Mouse (Mus musculus): Measurements from ENCODE around the gene Gm10354. TPM values are rescaled to one million over a fixed set of nuclear protein-coding genes. Genes with fewer than 3 reads are reported as not detected.
A peak's percentile ranks its signal among the peaks of the same experiment; 100 is the strongest.
"Not testable (repeated sequence)": the region's sequence is repeated elsewhere in the genome, so short reads cannot be mapped to it uniquely, and the experiment has no call there.

Gm10354 gene
- polyA plus RNA-seq (2014; fragmentation: Nextera tagmentation; extraction: Ambion mirVana): not detected in 2 replicates

DNA sequence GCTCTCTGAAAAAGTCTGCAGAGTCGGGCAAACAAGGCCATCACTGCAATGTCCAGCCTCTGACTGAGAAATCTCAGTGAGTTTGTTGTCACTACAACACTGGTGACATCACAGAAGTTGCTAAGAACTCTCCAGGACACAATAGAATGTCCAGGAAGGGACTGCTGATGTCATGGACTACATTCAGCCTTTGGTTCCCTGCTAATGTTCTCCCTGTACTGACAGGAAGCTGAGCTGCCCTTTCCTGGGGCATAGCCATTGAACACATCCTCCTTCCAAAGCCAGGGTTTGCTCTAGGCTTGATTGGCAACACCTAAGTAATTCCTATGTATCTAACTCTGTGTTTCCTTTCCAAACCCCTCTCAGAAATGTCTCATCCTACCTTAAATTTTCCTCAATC lies at the start of gene Gm10354:
Gene Gm10354, minus strand, starts transcription at position 101 of the 400 bp plus-strand sequence.
- H3K27me3 ChIP-seq (ENCODE audit: insufficient read depth, low read length); ATAC-seq (ENCODE audit: insufficient read depth); H3K27ac ChIP-seq (ENCODE audit: low read depth); H3K4me2 ChIP-seq; H3K36me3 ChIP-seq (ENCODE audit: insufficient read depth); H3K9ac ChIP-seq; H3K9me3 ChIP-seq (ENCODE audit: low read depth, low read length); H3K4me1 ChIP-seq (ENCODE audit: insufficient read depth); DNase-seq; H3K4me3 ChIP-seq (ENCODE audit: low read depth, low read length): not testable (repeated sequence)
- no CpG with 5 or more reads among the region's 1 CpGs for WGBS

DNA sequence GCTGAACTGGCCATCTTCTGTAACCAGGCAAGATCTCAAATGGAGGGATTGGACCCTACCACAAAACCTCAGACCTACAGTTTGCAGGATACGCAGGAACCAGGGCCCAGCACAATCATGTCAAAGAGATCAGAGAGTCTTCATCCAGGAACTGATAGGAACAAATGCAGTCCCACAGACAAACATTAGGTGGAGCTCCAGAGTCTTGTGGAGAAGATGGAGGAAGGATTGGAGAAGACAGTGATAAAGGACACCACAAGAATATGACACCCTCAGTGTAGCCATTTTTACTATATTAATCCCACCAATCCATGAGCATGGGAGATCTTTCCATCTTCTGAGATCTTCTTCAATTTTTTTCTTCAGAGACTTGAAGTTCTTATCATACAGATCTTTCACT lies 45.6 kb upstream of the Gm10354 start:
- not testable (repeated sequence) for H3K27me3 ChIP-seq (ENCODE audit: insufficient read depth, low read length); H3K27ac ChIP-seq (ENCODE audit: low read depth); H3K4me1 ChIP-seq (ENCODE audit: insufficient read depth); H3K9me3 ChIP-seq (ENCODE audit: low read depth, low read length); ATAC-seq (ENCODE audit: insufficient read depth); H3K4me2 ChIP-seq; H3K36me3 ChIP-seq (ENCODE audit: insufficient read depth); H3K9ac ChIP-seq; H3K4me3 ChIP-seq (ENCODE audit: low read depth, low read length); DNase-seq
- WGBS: 86% methylated on average over 1 of the region's 1 CpGs

GRCm38 (mm10) chr5:15020067-15020466 lies 41.3 kb upstream of the Gm10354 start:
- H3K4me1 ChIP-seq (ENCODE audit: insufficient read depth); H3K36me3 ChIP-seq (ENCODE audit: insufficient read depth); ATAC-seq (ENCODE audit: insufficient read depth); H3K27ac ChIP-seq (ENCODE audit: low read depth); H3K4me2 ChIP-seq; H3K9ac ChIP-seq; H3K27me3 ChIP-seq (ENCODE audit: insufficient read depth, low read length); H3K4me3 ChIP-seq (ENCODE audit: low read depth, low read length); H3K9me3 ChIP-seq (ENCODE audit: low read depth, low read length); DNase-seq: not testable (repeated sequence)
- 60% methylated on average over 2 of the region's 2 CpGs for WGBS

DNA sequence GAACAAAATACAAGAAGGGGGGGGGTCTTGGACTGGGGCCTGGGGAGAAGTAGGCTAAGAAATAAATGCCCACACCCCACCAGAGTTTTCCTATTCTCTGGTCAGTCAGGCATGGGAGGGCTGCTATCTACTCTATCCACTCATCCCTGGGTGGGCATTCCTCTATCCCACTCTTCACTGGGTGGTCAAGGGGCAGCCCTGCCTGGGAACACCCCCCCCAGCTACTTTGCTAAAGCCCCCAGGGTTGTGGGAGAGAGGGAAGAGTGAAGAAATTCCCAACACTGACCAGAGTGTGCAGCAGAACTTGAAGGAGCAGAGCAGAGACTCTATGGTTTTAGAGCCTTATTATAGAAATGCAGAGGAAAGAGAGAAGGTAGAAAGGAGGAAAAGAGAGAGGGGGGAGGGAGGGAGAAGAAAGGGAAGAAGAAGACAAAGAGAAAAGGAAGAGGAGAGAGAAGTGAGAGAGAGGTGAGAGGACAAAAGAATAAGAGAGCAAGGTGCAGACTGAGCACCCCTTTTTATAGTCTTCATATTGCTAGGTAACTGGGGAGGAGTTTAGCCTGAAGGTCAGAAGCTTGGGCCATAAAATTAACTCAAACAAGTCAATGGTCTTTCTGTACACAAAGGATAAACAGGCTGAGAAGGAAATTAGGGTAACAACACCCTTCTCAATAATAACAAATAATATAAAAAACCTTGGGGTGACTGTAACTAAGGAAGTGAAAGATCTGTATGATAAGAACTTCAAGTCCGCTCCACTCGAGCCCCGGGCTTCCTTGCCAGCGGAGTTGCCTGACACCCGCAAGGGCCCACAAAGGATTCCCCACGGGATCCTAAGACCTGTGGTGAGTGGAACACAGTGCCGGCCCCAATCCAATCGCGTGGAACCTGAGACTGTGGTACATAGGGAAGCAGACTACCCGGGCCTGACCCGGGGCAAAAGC lies 32.2 kb upstream of the Gm10354 start:
- not testable (repeated sequence) for H3K9me3 ChIP-seq (ENCODE audit: low read depth, low read length); H3K27ac ChIP-seq (ENCODE audit: low read depth); ATAC-seq (ENCODE audit: insufficient read depth); H3K4me1 ChIP-seq (ENCODE audit: insufficient read depth); H3K27me3 ChIP-seq (ENCODE audit: insufficient read depth, low read length); H3K4me3 ChIP-seq (ENCODE audit: low read depth, low read length); H3K9ac ChIP-seq; H3K4me2 ChIP-seq; H3K36me3 ChIP-seq (ENCODE audit: insufficient read depth); DNase-seq
- 83% methylated on average over 11 of the region's 11 CpGs for WGBS

- not testable (repeated sequence) for ATAC-seq (ENCODE audit: insufficient read depth)
Measured at GRCm38 (mm10) chr5:15006907-15007306, 28.2 kb upstream of the Gm10354 start.

DNA sequence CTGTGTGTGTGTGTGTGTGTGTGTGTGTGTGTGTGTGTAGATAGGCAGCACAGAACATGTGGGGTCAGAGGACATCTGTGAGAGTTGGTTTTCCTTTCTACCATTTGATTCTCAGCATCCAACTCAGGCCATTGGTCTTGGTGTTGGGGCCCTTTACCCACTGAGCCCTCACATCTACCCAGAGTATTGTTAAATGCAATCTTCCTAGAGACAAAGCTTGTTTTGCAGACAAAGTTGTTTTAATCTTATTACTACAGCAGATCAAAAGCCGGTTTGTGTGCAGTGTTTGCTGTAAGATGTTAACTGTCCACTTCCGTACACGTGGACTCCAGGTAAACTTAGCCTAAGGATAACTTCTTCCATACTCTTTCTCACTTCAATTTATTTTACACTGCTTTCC lies 27.6 kb upstream of the Gm10354 start:
- H3K27me3 ChIP-seq (ENCODE audit: insufficient read depth, low read length); H3K9me3 ChIP-seq (ENCODE audit: low read depth, low read length); H3K9ac ChIP-seq; H3K27ac ChIP-seq (ENCODE audit: low read depth); ATAC-seq (ENCODE audit: insufficient read depth); H3K36me3 ChIP-seq (ENCODE audit: insufficient read depth); H3K4me2 ChIP-seq; H3K4me1 ChIP-seq (ENCODE audit: insufficient read depth); H3K4me3 ChIP-seq (ENCODE audit: low read depth, low read length): not testable (repeated sequence)
- DNase-seq: peak; percentile 8
- 63% methylated on average over 3 of the region's 3 CpGs for WGBS

More at GRCm38 (mm10) chr5:15006907-15007306, 28.2 kb upstream of the Gm10354 start:
- H3K9me3 ChIP-seq (ENCODE audit: low read depth, low read length); H3K27ac ChIP-seq (ENCODE audit: low read depth); H3K4me3 ChIP-seq (ENCODE audit: low read depth, low read length); H3K9ac ChIP-seq; H3K36me3 ChIP-seq (ENCODE audit: insufficient read depth); H3K4me2 ChIP-seq; H3K27me3 ChIP-seq (ENCODE audit: insufficient read depth, low read length); H3K4me1 ChIP-seq (ENCODE audit: insufficient read depth): not testable (repeated sequence)
- WGBS: 56% methylated on average over 3 of the region's 3 CpGs
- peak; percentile 6 for DNase-seq

GRCm38 (mm10) chr5:15005584-15005983 lies 26.8 kb upstream of the Gm10354 start:
- WGBS: 51% methylated on average over 2 of the region's 4 CpGs
- H3K4me1 ChIP-seq (ENCODE audit: insufficient read depth); H3K9ac ChIP-seq; H3K27me3 ChIP-seq (ENCODE audit: insufficient read depth, low read length); H3K36me3 ChIP-seq (ENCODE audit: insufficient read depth); H3K9me3 ChIP-seq (ENCODE audit: low read depth, low read length); H3K4me3 ChIP-seq (ENCODE audit: low read depth, low read length); DNase-seq; H3K27ac ChIP-seq (ENCODE audit: low read depth); H3K4me2 ChIP-seq: not testable (repeated sequence)
- 0 out of 2 replicates have a peak, but pooled peaks have one; percentile 47 for ATAC-seq (ENCODE audit: insufficient read depth)

GRCm38 (mm10) chr5:15004569-15005562 lies 26.1 kb upstream of the Gm10354 start:
- not testable (repeated sequence) for H3K27me3 ChIP-seq (ENCODE audit: insufficient read depth, low read length); H3K9ac ChIP-seq; H3K4me3 ChIP-seq (ENCODE audit: low read depth, low read length); H3K36me3 ChIP-seq (ENCODE audit: insufficient read depth); DNase-seq; H3K9me3 ChIP-seq (ENCODE audit: low read depth, low read length); H3K4me2 ChIP-seq; H3K4me1 ChIP-seq (ENCODE audit: insufficient read depth); H3K27ac ChIP-seq (ENCODE audit: low read depth)
- ATAC-seq (ENCODE audit: insufficient read depth): peak; percentile 83
- 73% methylated on average over 5 of the region's 5 CpGs for WGBS

GRCm38 (mm10) chr5:14998077-14998476 lies 19.3 kb upstream of the Gm10354 start:
- H3K4me2 ChIP-seq; H3K9ac ChIP-seq; H3K27me3 ChIP-seq (ENCODE audit: insufficient read depth, low read length); H3K36me3 ChIP-seq (ENCODE audit: insufficient read depth); ATAC-seq (ENCODE audit: insufficient read depth); DNase-seq; H3K9me3 ChIP-seq (ENCODE audit: low read depth, low read length); H3K27ac ChIP-seq (ENCODE audit: low read depth); H3K4me3 ChIP-seq (ENCODE audit: low read depth, low read length); H3K4me1 ChIP-seq (ENCODE audit: insufficient read depth): not testable (repeated sequence)
- 78% methylated on average over 9 of the region's 9 CpGs for WGBS

DNA sequence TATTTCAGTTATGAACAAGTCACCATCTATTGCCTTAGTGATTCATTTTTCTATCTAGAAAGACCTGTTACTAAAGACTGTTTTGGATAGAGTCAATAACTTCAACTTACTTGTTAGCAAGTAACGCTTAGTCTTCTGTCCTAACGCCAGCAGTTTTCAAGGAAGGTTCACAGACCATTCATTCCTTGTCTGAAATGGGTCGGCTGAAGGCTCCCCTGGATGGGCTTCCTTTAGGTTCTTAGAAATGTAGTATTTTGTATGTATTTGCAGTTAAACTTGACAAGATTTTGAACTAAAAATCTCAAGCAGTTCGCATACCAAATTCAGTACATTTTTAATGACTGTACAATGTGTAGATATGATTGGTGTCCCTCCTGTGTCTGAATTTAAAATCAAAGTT lies 18.8 kb upstream of the Gm10354 start:
- H3K4me2 ChIP-seq; H3K9ac ChIP-seq; H3K4me3 ChIP-seq (ENCODE audit: low read depth, low read length); H3K36me3 ChIP-seq (ENCODE audit: insufficient read depth); H3K27ac ChIP-seq (ENCODE audit: low read depth); H3K27me3 ChIP-seq (ENCODE audit: insufficient read depth, low read length); H3K9me3 ChIP-seq (ENCODE audit: low read depth, low read length); ATAC-seq (ENCODE audit: insufficient read depth); H3K4me1 ChIP-seq (ENCODE audit: insufficient read depth): not testable (repeated sequence)
- peak; percentile 6 for DNase-seq
- 79% methylated on average over 4 of the region's 4 CpGs for WGBS

Data from lung, embryonic 14.5 days (tissue).